Mouse (Mus musculus) lung, embryonic 15.5 days (tissue): Measurements from ENCODE around the gene Tsc22d4. TPM values are rescaled to one million over a fixed set of nuclear protein-coding genes. Genes with fewer than 3 reads are reported as not detected.
"Not testable (repeated sequence)": the region's sequence is repeated elsewhere in the genome, so short reads cannot be mapped to it uniquely, and the experiment has no call there.

Source experiments
- ATAC-seq: fragments of 200-750 bp; cut with Nextera tagmentation; 2 replicates; pipeline ENCODE4 v1.8.0; 2017; ENCODE audit warnings: moderate number of reproducible peaks, borderline replicate concordance; ENCODE audit not compliant: low FRiP score, low TSS enrichment; ENCODE audit errors: extremely low read depth
- H3K27ac ChIP-seq: fragments of 300-500 bp; sonication (generic); 2 replicates; pipeline ENCODE4 v1.5.1; 2015; ENCODE audit warnings: moderate library complexity, mild to moderate bottlenecking, inconsistent platforms
- H3K27me3 ChIP-seq: fragments of 300-500 bp; sonication (generic); 2 replicates; pipeline ENCODE4 v1.6.1; 2015; ENCODE audit warnings: inconsistent platforms
- H3K36me3 ChIP-seq: fragments of 300-500 bp; sonication (generic); 2 replicates; pipeline ENCODE4 v1.6.1; 2015; ENCODE audit warnings: inconsistent platforms
- H3K4me1 ChIP-seq: fragments of 300-500 bp; sonication (generic); 2 replicates; pipeline ENCODE4 v1.6.1; 2015; ENCODE audit warnings: inconsistent platforms
- H3K4me2 ChIP-seq: fragments of 300-500 bp; sonication (generic); 2 replicates; pipeline ENCODE4 v1.6.1; 2015; ENCODE audit warnings: inconsistent platforms, mild to moderate bottlenecking, moderate library complexity
- H3K4me3 ChIP-seq: fragments of 300-500 bp; sonication (generic); 2 replicates; pipeline ENCODE4 v1.5.1; 2015; ENCODE audit warnings: mild to moderate bottlenecking, inconsistent platforms
- H3K9ac ChIP-seq: fragments of 300-500 bp; sonication (generic); 2 replicates; pipeline ENCODE4 v1.6.1; 2015; ENCODE audit warnings: inconsistent platforms
- H3K9me3 ChIP-seq: fragments of 300-500 bp; sonication (generic); 2 replicates; pipeline ENCODE4 v1.6.1; 2016; ENCODE audit warnings: inconsistent platforms
- WGBS: fragments of 180-500 bp; shearing (Covaris S2); methylation state at CpG from one replicate; pipeline ENCODE4 v1.1.7; 2015; 5-methylcytosine and 5-hydroxymethylcytosine counted together
- polyA plus RNA-seq: library from polyadenylated mRNA; unstranded; fragments of >200 nt; fragmentation: Nextera tagmentation; extraction: Ambion mirVana; gene quantifications from 2 replicates; pipeline ENCODE4 v1.2.1, GENCODE M21; 2015

The Tsc22d4 gene
- polyA plus RNA-seq = 136 and 150 TPM in 2 replicates

- peak within 1 kb of the TSS; percentile 89 for H3K4me2 ChIP-seq
- 3% methylated on average over 28 of the region's 28 CpGs for WGBS
These were observed at the start of gene Tsc22d4 for GRCm38 (mm10) chr5:137745214-137746171. Gene Tsc22d4, plus strand, starts transcription at chr5:137745730.

GRCm38 (mm10) chr5:137695930-137696329 lies 49.6 kb upstream of the Tsc22d4 start:
- H3K36me3 ChIP-seq = no peaks in the 10 kb centered on the region
- H3K4me3 ChIP-seq = no peak overlapping the region
- H3K27me3 ChIP-seq = no peaks in the 10 kb centered on the region
- 52% methylated on average over 4 of the region's 4 CpGs for WGBS
- no peak overlapping the region for H3K27ac ChIP-seq
- H3K4me2 ChIP-seq = no peak overlapping the region
- no peaks in the 10 kb centered on the region for H3K9me3 ChIP-seq
- no peak overlapping the region for H3K9ac ChIP-seq
- ATAC-seq = no peak
- no peaks in the 10 kb centered on the region for H3K4me1 ChIP-seq

More at GRCm38 (mm10) chr5:137745214-137746171, at the start of gene Tsc22d4:
- no peaks in the 10 kb centered on the region for H3K36me3 ChIP-seq
- H3K9me3 ChIP-seq = no peaks in the 10 kb centered on the region
- H3K9ac ChIP-seq = peak within 1 kb of the TSS; percentile 79
- peak within 1 kb of the TSS; percentile 99 for H3K27ac ChIP-seq
- H3K4me3 ChIP-seq = peak within 1 kb of the TSS; percentile 86
- H3K4me1 ChIP-seq = peaks cover 40% of the 10 kb centered on the region
- ATAC-seq = peak; percentile 91
- no peaks in the 10 kb centered on the region for H3K27me3 ChIP-seq

- H3K27ac ChIP-seq = no peak overlapping the region
- no peaks in the 10 kb centered on the region for H3K27me3 ChIP-seq
- no peak overlapping the region for H3K9ac ChIP-seq
- H3K36me3 ChIP-seq = no peaks in the 10 kb centered on the region
- no peaks in the 10 kb centered on the region for H3K9me3 ChIP-seq
- ATAC-seq = no peak
- no peak overlapping the region for H3K4me3 ChIP-seq
- no peak overlapping the region for H3K4me2 ChIP-seq
- no peaks in the 10 kb centered on the region for H3K4me1 ChIP-seq
- WGBS = 58% methylated on average over 3 of the region's 3 CpGs
These were observed 46.5 kb upstream of the Tsc22d4 start for GRCm38 (mm10) chr5:137699080-137699479.

- H3K9me3 ChIP-seq = no peaks in the 10 kb centered on the region
- no peak overlapping the region for H3K27ac ChIP-seq
- no peak overlapping the region for H3K9ac ChIP-seq
- no peak overlapping the region for H3K4me2 ChIP-seq
- no peaks in the 10 kb centered on the region for H3K4me1 ChIP-seq
- ATAC-seq = no peak
- 51% methylated on average over 2 of the region's 2 CpGs for WGBS
- no peaks in the 10 kb centered on the region for H3K27me3 ChIP-seq
- no peaks in the 10 kb centered on the region for H3K36me3 ChIP-seq
- no peak overlapping the region for H3K4me3 ChIP-seq
These were observed 45.7 kb upstream of the Tsc22d4 start for GRCm38 (mm10) chr5:137699850-137700249.

- no peaks in the 10 kb centered on the region for H3K36me3 ChIP-seq
- no peak for ATAC-seq
- peaks cover 13% of the 10 kb centered on the region; the same call in 1 of the 2 replicates for H3K4me1 ChIP-seq
- H3K9me3 ChIP-seq = no peaks in the 10 kb centered on the region
- H3K4me3 ChIP-seq = no peak overlapping the region
- H3K27ac ChIP-seq = no peak overlapping the region
- no peak overlapping the region for H3K4me2 ChIP-seq
- H3K27me3 ChIP-seq = no peaks in the 10 kb centered on the region
- no peak overlapping the region for H3K9ac ChIP-seq
- 49% methylated on average over 6 of the region's 6 CpGs for WGBS
These were observed 40.3 kb upstream of the Tsc22d4 start for GRCm38 (mm10) chr5:137705242-137705641.

- H3K9me3 ChIP-seq = no peaks in the 10 kb centered on the region
- peaks cover 13% of the 10 kb centered on the region; the same call in 1 of the 2 replicates for H3K4me1 ChIP-seq
- peak overlapping the region; percentile 29; the same call in 1 of the 2 replicates for H3K4me2 ChIP-seq
- ATAC-seq = peak; percentile 88
- no peak overlapping the region for H3K4me3 ChIP-seq
- 38% methylated on average over 12 of the region's 12 CpGs for WGBS
- no peak overlapping the region for H3K9ac ChIP-seq
- no peaks in the 10 kb centered on the region for H3K27me3 ChIP-seq
- H3K27ac ChIP-seq = peak overlapping the region; percentile 83
- H3K36me3 ChIP-seq = no peaks in the 10 kb centered on the region
These were observed 38.5 kb upstream of the Tsc22d4 start for GRCm38 (mm10) chr5:137706913-137707633.

GRCm38 (mm10) chr5:137713454-137713853 lies 32.1 kb upstream of the Tsc22d4 start:
- H3K36me3 ChIP-seq = no peaks in the 10 kb centered on the region
- no peak overlapping the region for H3K27ac ChIP-seq
- ATAC-seq = no peak
- WGBS = 75% methylated on average over 5 of the region's 5 CpGs
- no peaks in the 10 kb centered on the region for H3K4me1 ChIP-seq
- no peaks in the 10 kb centered on the region for H3K27me3 ChIP-seq
- no peaks in the 10 kb centered on the region for H3K9me3 ChIP-seq
- no peak overlapping the region for H3K4me3 ChIP-seq
- H3K9ac ChIP-seq = no peak overlapping the region
- no peak overlapping the region for H3K4me2 ChIP-seq

- WGBS = 64% methylated on average over 8 of the region's 8 CpGs
- no peaks in the 10 kb centered on the region for H3K27me3 ChIP-seq
- peaks cover 3% of the 10 kb centered on the region for H3K4me1 ChIP-seq
- no peak overlapping the region for H3K27ac ChIP-seq
- no peaks in the 10 kb centered on the region for H3K36me3 ChIP-seq
- no peak for ATAC-seq
- no peak overlapping the region for H3K4me2 ChIP-seq
- no peaks in the 10 kb centered on the region for H3K9me3 ChIP-seq
- H3K9ac ChIP-seq = no peak overlapping the region
- no peak overlapping the region for H3K4me3 ChIP-seq
These were observed 29.8 kb upstream of the Tsc22d4 start for GRCm38 (mm10) chr5:137715685-137716084.

GRCm38 (mm10) chr5:137718020-137718790 lies 27.3 kb upstream of the Tsc22d4 start:
- no peak overlapping the region for H3K27ac ChIP-seq

GRCm38 (mm10) chr5:137719088-137719487 lies 26.4 kb upstream of the Tsc22d4 start:
- H3K4me1 ChIP-seq = peaks cover 4% of the 10 kb centered on the region
- no peak for ATAC-seq
- H3K4me3 ChIP-seq = no peak overlapping the region
- 73% methylated on average over 6 of the region's 6 CpGs for WGBS
- no peaks in the 10 kb centered on the region for H3K27me3 ChIP-seq
- no peak overlapping the region for H3K27ac ChIP-seq
- no peaks in the 10 kb centered on the region for H3K36me3 ChIP-seq
- no peak overlapping the region for H3K4me2 ChIP-seq
- no peak overlapping the region for H3K9ac ChIP-seq
- H3K9me3 ChIP-seq = no peaks in the 10 kb centered on the region

More at GRCm38 (mm10) chr5:137718020-137718790, 27.3 kb upstream of the Tsc22d4 start:
- Histone ChIP-seq H3K4me3 (no peak overlapping the region), H3K4me2 (no peak overlapping the region), H3K9me3 (no peaks in the 10 kb centered on the region), H3K36me3 (no peaks in the 10 kb centered on the region), H3K9ac (no peak overlapping the region), H3K4me1 (peaks cover 4% of the 10 kb centered on the region), H3K27me3 (no peaks in the 10 kb centered on the region)
- 48% methylated on average over 8 of the region's 8 CpGs for WGBS
- ATAC-seq = no peak

GRCm38 (mm10) chr5:137720558-137721164 lies 24.9 kb upstream of the Tsc22d4 start:
- peak overlapping the region; percentile 5; the same call in 1 of the 2 replicates for H3K4me3 ChIP-seq
- H3K27me3 ChIP-seq, H3K4me1 ChIP-seq, H3K9ac ChIP-seq, H3K36me3 ChIP-seq, H3K9me3 ChIP-seq, H3K27ac ChIP-seq, ATAC-seq: not testable (repeated sequence)
- peak overlapping the region; percentile 46 for H3K4me2 ChIP-seq
- 2% methylated on average over 10 of the region's 16 CpGs for WGBS
